Mouse (Mus musculus): Measurements from ENCODE around the gene Cotl1.

- TF ChIP-seq CTCF (conservative IDR thresholded peaks at IDR 0.05; ENCODE audit: low read length) (peak; percentile 95), NANOG (IDR thresholded peaks at IDR 0.05; ENCODE audit: borderline replicate concordance, low read length) (no peak)
Measured at GRCm38 (mm10) chr8:119782715-119783114, 57.6 kb downstream of the Cotl1 start.
